Comparison of ENCODE assay signal across 15 mouse cellular contexts in genomic region chr17:38016341-38016740, GRCm38 (mm10). TPM values are rescaled to one million over a fixed set of nuclear protein-coding genes. Genes with fewer than 3 reads are reported as not detected.
"Had no signal": no experiment of that assay in that cellular context is flagged by ENCODE, and none has a peak within 500 bp of the region (broad histone marks: within the 10 kb centered on the region; RNA-seq: fewer than 3 reads in every experiment).

No protein-coding gene starts in this region.

- ATAC-seq: liver, postnatal 0 days; lung, postnatal 0 days; midbrain, embryonic 16.5 days had no signal

- DNase-seq: liver, postnatal 0 days; lung, adult 2 months; lung, postnatal 14 days; lung, postnatal 36 days; midbrain, embryonic 14.5 days; retina, postnatal 1 day; right cerebral cortex, adult 18-20 months; right cerebral cortex, postnatal 25 days; thymus, adult 2 months; thymus, postnatal 25 days; thymus, postnatal 4 days had no signal

RNA-seq across cellular contexts. Expression of gene Olfr129, which starts 43.5 kb away (rescaled TPM):
- total RNA-seq: megakaryocyte progenitor cell, adult 5-6 weeks; megakaryocyte-erythroid progenitor cell, adult 5-6 weeks had no signal

RNA-seq across cellular contexts. Expression of gene Olfr130, which starts 47.4 kb away (rescaled TPM):
- total RNA-seq: megakaryocyte progenitor cell, adult 5-6 weeks; megakaryocyte-erythroid progenitor cell, adult 5-6 weeks had no signal
